Mouse (Mus musculus) spleen, postnatal 4 days (tissue): ENCODE measurements around the gene Lypla2.

Experiments
- DNase-seq, 2 experiments: peaks; one replicate each; pipeline ENCODE4 v3.0.0; 2022; ENCODE audit warnings: low spot score in 2 of 2

The Lypla2 gene

DNA sequence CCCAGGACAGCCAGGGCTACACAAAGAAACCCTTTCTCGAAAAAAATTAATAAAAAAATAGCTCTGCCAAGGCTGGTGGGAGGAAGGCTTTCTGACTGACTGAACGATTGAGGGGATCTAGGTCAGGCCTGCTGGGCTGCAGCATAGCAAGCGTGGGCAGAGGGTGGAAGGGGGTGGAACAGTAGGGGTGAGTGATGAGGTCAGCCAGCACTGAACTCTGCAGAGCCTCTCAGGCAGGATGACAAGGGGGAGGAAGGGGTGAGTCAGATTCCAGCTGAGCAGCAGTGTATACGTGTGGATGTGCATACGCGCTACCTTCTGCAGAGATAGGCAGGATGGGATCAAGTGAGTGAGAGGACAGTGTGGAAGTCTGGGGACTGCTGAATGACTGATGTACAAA lies 22.5 kb downstream of the Lypla2 start:
- DNase-seq, result no peak

DNA sequence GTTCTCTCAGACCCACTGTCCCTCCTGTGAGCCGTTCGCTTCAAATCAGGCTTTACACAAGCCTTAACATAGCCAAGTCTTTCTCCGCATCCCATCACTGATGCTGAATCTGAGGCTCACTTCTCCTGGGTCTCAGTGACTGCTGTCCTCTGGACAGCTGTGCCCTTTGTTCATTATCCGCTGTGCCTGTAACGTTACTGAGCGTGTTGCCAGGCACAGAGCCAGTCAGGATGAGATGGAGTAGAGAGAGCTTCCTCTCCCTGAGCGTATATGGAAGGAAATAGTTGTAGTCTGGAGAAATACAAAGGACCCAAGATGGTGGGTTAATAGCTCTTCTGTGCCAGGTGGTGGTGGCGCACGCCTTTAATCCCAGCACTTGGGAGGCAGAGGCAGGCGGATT lies 23.0 kb downstream of the Lypla2 start:
- no peak for DNase-seq

DNA sequence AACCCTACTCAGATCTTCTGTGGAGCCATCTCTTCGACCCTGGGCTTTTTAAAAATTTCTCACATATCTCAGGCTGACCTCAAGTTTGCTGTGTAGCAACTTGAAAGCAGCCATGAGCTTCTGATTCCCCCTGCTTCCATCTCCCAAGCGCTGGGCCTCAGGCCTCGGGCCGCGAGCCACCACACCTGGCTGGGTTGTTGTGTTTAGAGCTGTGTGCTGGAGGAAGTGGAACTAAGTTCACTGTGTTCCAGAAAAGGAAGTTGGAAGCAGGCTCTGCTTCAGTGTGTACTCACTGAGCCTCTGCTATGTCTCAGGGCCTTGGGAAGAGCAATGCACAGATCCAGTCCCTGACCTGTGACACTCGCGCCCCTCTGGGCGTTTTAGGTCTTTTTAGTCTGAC lies 24.3 kb downstream of the Lypla2 start:
- DNase-seq, result no peak

- no peak for DNase-seq
These were observed 25.6 kb downstream of the Lypla2 start for GRCm38 (mm10) chr4:135946659-135947301.

GRCm38 (mm10) chr4:135946278-135946658 lies 26.2 kb downstream of the Lypla2 start, which contains the start of gene Hmgcl:
Gene Hmgcl (plus strand): TSS chr4:135946448.
- peak; percentile 96 to 97 for DNase-seq

DNA sequence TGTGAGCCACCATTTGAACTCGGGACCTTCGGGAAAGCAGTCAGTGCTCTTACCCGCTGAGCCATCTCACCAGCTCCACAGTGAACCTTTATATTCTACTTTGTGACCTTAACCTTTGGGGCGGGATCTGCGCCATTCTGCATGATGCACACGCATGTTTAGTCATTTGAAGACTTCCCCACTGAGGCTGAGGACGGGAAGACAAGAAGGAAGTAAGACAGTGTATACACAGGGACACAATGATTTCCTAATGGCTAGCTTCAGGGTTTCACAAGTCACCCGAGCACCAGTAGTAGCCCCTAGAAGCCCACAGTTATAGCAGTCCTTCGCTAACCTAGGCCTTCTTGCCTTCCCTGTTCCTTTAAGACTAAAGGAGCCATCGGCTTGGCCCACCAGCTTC lies 26.7 kb downstream of the Lypla2 start:
- DNase-seq, result no peak

DNA sequence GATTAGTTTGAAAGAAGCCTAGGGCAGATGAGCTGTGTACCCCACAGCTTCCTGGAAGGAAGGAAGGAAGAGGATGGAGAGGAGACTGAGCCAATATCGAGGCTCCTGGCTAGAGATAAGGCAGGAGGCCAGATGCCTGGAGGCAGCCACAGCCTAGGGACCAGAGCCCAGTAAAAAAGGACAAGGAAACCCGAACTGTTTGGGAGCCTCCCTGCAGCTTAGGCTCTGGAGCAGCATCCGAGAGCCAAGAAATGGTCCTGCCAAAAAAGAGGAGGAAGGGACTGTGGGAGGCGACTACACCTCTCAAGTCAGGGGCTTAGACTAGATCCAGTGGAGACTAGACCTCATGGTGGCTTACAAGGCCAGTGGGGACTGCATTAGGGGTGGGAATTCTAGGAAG lies 29.0 kb downstream of the Lypla2 start:
- DNase-seq, result no peak

- no peak for DNase-seq
These were observed 30.2 kb downstream of the Lypla2 start for GRCm38 (mm10) chr4:135942193-135942592.

DNA sequence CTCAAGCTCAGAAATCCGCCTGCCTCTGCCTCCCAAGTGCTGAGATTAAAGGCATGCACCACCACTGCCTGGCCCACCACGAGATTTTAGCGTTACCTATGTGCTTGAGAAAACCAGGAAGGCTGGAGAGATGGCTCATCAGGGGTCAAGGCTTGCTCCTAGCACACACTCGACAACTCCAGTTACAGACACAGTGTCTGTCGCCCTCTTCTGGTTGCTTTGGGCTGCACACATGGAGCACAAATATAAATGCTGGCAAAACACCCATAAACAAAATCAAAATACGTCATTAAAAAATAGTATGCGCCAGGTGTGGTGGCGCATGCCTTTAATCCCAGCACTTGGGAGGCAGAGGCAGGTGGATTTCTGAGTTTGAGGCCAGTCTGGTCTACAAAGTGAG lies 31.4 kb downstream of the Lypla2 start:
- peak in 1 of 2 experiments; percentile 65 for DNase-seq

- no peak for DNase-seq
These were observed 33.6 kb downstream of the Lypla2 start for GRCm38 (mm10) chr4:135938858-135939257.

DNA sequence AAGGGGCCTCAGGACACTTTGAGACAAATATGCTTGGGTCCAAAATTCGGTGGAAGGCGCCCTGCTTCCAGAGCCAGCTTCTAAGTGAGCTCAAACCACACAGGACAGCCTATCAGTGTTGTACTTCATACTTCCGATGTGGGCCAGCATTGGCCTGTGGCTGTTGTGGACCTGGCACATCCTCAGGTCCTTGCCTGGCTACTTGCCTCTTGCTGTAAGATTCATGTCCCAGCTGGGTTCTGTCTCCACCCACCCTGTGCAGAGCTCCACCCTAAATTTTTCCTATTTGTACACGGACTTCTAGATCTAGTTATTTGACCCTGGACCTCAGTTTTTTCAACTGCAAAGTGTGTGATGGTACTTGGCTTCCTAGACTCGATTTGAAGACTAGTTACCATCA lies 36.9 kb downstream of the Lypla2 start:
- DNase-seq, result no peak

DNA sequence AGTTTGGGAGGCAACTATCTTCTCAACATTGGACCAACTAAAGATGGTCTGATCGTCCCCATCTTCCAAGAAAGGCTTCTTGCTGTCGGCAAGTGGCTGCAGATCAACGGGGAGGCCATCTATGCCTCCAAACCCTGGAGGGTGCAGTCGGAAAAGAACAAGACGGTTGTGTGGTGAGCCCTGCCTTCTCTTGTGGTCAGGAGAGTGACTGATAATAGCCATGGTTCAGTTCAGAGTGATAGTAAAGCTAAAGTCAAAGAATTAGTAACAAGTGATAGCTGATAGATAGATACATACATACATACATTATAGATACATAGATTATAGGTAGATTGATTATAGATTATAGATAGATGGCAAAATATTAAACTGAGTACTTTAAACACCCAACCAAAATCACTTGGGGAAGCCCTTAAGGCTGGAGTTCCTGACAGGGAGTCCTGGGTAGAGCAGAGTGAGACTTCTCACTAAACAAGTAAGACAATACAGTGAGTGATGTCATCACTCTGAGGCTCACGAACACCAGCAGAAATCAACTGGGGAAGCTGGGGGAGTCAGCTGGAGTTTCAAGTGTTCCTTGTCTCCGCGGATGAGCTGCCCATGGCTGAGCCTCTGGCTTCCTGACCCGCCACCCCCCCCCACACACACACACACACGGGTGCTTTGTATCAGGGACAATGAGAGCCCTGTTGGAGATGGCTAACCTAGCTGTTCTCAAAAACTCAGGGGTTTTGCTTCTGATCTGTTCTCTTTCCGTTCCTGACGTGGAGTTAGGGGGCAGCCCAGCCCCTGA lies 37.5 kb downstream of the Lypla2 start:
- no peak for DNase-seq

GRCm38 (mm10) chr4:135931832-135932231 lies 40.6 kb downstream of the Lypla2 start:
- DNase-seq, result no peak

- DNase-seq, result no peak
These were observed 42.2 kb downstream of the Lypla2 start for GRCm38 (mm10) chr4:135930239-135930638.

DNA sequence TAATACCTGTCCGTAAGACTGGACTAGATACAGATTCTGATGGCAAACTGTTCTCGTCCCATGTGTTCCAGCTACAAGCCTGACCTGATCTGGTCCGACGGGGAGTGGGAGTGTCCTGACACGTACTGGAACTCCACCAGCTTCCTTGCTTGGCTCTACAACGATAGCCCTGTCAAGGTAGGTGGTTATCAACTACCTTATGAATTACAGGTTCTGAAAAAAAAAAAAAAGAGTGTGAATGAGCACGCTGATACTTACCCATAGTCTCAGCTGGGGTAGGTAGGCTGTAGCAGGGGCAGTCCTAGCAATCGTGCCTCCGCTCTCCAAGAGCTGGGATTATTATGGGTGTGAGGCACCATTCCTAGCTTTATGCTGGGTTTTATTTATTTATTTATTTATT lies 42.6 kb downstream of the Lypla2 start:
- DNase-seq, result no peak

DNA sequence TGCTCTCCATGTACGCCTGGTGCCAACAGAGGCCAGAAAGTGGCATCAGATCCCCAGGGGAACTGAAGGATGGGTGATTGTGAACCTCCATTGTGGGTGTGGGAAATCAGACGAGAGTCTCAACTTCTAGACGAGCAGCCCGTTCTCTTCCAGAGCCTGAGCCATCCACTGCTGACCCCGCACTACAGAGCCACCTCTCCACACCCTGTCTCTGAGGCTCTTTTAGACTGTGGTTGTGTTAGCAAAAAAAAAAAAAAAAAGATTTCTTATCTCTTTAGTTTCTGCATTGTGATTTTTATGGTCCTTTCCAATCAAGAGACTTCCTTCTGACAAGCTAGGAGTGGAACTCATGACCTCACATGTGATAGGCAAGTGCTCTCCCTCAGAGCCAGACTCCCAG lies 43.0 kb downstream of the Lypla2 start:
- DNase-seq, result no peak

GRCm38 (mm10) chr4:135928376-135928775 lies 44.0 kb downstream of the Lypla2 start:
- DNase-seq, result no peak

GRCm38 (mm10) chr4:135926861-135927260 lies 45.6 kb downstream of the Lypla2 start:
- no peak for DNase-seq

DNA sequence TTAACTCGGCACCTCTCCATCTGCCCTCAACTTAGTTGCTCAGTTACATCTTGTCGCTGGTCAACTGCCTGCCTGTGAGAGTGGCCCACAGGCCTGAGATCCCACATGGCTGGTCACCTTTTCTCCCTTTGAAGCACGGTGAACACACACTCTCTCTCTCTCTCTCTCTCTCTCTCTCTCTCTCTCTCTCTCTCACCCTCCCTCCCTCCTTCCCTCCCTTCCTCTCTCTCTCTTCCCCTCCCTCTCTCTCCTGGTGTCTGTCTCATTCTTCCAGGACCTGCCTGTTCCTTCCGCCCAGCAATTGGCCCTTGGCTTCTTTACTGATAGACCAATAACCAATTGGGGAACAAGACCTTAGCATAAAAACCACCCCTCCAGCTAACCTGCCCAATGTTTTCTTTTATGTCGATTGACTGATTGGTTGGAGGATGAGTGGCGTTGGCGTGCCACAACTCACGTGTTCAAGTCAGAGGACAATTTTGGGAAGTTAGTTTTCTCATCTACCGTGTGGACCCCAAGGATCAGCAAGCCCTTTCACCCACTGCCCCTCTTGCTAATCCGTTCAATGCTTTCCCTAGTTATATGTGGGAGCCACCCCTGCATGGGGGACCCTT lies 46.1 kb downstream of the Lypla2 start:
- no peak for DNase-seq

DNA sequence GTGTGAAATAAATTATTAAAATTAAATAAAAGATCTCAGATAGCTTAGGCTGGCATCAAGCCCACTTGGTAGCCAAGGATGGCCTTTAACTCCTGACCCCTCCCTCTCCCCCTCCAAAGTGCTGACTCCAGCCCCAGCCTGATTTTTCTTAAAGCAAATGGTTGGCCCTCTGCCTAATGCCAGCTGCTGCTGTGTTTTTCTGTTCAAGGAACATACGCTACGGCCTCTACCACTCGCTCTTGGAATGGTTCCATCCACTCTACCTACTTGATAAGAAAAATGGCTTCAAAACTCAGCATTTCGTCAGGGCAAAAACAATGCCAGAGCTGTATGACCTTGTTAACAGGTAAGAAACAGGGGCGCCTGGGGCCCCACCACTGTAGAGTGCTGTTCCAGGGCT lies 47.1 kb downstream of the Lypla2 start:
- no peak for DNase-seq

GRCm38 (mm10) chr4:135924418-135924817 lies 48.0 kb downstream of the Lypla2 start:
- no peak for DNase-seq

- no peak for DNase-seq
These were observed 50.2 kb downstream of the Lypla2 start for GRCm38 (mm10) chr4:135922190-135922589.
